Mouse (Mus musculus) liver, adult 2 months (tissue): ENCODE results near the gene Rad51.

Experiments
- CTCF ChIP-seq: fragments of 200-500 bp; IDR thresholded peaks from 2 replicates; pipeline ENCODE4 v1.5.1; 2011; ENCODE audit warnings: low read depth, low read length, control low read depth
- POLR2A ChIP-seq: fragments of 200-500 bp; IDR thresholded peaks from 2 replicates; pipeline ENCODE4 v1.6.1; 2011; ENCODE audit warnings: low read length, control low read depth; ENCODE audit not compliant: insufficient read depth; ENCODE audit errors: extremely low read depth

GRCm38 (mm10) chr2:119163999-119164398, 51.4 kb downstream of the Rad51 start:
- TF ChIP-seq CTCF (no peak), POLR2A (no peak)
